Mouse (Mus musculus): ENCODE data around the gene Mtcl1. TPM values are rescaled to one million over a fixed set of nuclear protein-coding genes. Genes with fewer than 3 reads are reported as not detected.

Gene Mtcl1
- polyA plus RNA-seq, 1 experiment from 2014 or later = 60.4 TPM

DNA sequence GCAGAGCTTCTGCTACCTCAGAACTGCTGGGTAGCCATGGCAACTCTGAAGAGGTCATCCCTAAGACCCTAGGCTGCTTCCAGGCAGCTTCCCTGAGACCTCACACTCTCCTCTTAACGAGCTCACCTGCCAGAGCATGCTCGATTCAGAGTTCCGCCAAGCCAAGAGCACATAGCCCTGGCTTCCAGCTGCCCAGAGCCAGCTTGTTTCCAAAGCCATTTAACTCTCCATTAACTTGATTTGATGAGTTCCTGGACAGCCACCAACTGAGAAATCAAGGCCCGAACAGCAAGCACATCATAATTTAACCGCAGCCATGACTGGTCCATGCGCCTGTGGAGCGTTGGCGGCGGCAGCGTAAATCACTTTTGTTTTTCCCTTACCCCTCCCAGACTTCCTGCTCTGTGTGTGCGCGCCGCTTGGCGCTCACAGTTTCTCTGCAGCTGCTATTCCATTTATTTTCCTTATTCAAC, 32.7 kb downstream of the Mtcl1 start:
- Histone ChIP-seq H3K4me3 (peak overlapping the region; percentile 5; the same call in 1 of the 2 replicates), H3K27me3 (no peaks in the 10 kb centered on the region), H3K4me1 (peaks cover 55% of the 10 kb centered on the region), H3K27ac (peak overlapping the region; percentile 84), H3K36me3 (no peaks in the 10 kb centered on the region), H3K4me2 (replicated peaks) (peak overlapping the region; percentile 40), H3K9ac (0 out of 2 replicates have a peak overlapping the region, but pooled peaks have one; percentile 18), H3K9me3 (replicated peaks) (no peaks in the 10 kb centered on the region)
- ATAC-seq (ENCODE audit: low FRiP score) = peak; percentile 77
- 37% methylated on average over 14 of the region's 14 CpGs for WGBS

DNA sequence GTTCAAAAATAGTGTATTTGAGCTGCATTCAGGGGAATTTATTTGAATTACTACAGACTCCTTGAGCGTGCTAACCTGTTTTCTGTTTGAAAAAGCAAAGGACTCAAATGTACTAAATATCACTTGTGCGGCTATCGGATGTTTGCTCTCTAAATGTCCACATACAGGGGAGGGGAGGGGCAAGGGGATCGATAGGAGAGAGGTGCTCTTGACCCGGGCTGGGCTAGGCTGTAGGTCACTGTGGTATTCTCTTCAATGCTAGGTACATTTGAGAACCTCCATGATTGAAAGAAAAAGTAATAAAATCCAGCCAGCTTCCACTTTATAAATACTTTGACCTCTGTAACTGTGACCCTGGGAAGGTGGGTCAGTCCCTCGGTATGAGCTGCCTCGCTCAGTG, 33.1 kb downstream of the Mtcl1 start:
- no peaks in the 10 kb centered on the region for H3K9me3 ChIP-seq (replicated peaks)
- WGBS = 52% methylated on average over 7 of the region's 7 CpGs
- peak overlapping the region; percentile 84 for H3K27ac ChIP-seq
- H3K4me3 ChIP-seq = peak overlapping the region; percentile 5; the same call in 1 of the 2 replicates
- H3K27me3 ChIP-seq = no peaks in the 10 kb centered on the region
- peaks cover 59% of the 10 kb centered on the region for H3K4me1 ChIP-seq
- H3K9ac ChIP-seq = no peak overlapping the region
- peak overlapping the region; percentile 40 for H3K4me2 ChIP-seq (replicated peaks)
- H3K36me3 ChIP-seq = no peaks in the 10 kb centered on the region
- no peak for ATAC-seq (ENCODE audit: low FRiP score)

DNA sequence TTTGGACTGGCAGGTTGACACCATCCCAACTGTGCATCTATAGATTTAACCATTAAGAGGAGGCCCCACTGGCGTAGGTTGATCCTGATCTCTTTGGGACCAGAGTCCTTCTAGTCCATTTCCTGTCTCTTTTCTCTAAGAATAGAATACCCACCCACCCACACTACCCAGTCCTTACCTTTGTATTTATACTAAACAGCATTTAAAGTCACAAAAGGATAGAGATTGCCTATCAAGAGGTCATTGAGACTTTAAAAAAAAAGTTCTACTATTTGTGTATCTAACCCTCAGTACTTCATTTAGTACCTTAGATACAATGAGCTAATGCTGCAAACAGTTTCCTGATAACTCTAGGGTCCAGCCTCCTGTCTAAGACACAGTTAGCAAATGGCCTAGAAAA, 35.2 kb downstream of the Mtcl1 start:
- peaks cover 10% of the 10 kb centered on the region for H3K36me3 ChIP-seq
- 83% methylated on average over 1 of the region's 1 CpGs for WGBS
- no peak overlapping the region for H3K4me2 ChIP-seq (replicated peaks)
- H3K4me3 ChIP-seq = no peak overlapping the region
- no peaks in the 10 kb centered on the region for H3K27me3 ChIP-seq
- no peak for ATAC-seq (ENCODE audit: low FRiP score)
- peaks cover 69% of the 10 kb centered on the region for H3K4me1 ChIP-seq
- no peak overlapping the region for H3K9ac ChIP-seq
- H3K9me3 ChIP-seq (replicated peaks) = no peaks in the 10 kb centered on the region
- H3K27ac ChIP-seq = peak overlapping the region; percentile 35; the same call in 1 of the 2 replicates

DNA sequence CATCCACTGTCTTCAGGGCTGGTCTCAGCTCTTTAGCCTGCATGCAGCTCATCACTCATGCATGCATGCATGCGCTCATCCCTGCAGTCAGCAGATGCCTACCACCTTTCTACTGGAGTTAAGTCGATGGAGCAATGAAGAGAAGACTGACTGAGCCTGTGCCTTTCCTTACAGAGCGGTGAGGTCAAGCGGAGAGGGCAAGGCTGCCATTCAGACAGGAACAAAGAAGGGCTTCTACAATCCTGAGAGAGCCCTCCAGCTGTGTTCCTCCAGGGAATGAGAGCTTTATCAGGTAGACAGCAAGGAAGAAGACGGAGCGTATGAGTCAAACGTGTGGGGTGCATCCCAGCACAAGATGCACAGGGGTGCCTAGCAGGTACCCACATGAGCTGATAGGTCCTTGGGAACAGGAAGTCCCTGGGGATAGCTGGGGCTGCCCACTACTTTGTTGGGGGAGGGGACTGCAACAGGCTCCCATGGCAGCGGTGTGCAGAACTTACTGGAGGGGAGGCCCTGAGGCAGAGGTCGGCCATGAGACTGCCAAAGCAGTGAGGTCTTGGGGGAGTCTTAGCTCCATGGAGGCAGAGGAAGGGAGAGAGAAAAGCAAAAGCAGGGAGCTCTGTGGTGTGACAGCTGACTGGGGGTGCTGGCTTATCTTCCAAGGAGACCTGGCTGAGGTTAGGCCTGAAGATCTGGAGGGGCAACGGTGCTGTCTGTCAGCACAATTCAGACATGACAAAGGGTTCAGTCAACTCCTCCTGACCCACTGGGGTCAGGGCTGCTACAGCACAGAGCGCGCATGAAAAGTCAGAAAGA, 37.2 kb downstream of the Mtcl1 start:
- peak overlapping the region; percentile 3; the same call in 1 of the 2 replicates for H3K4me2 ChIP-seq (replicated peaks)

DNA sequence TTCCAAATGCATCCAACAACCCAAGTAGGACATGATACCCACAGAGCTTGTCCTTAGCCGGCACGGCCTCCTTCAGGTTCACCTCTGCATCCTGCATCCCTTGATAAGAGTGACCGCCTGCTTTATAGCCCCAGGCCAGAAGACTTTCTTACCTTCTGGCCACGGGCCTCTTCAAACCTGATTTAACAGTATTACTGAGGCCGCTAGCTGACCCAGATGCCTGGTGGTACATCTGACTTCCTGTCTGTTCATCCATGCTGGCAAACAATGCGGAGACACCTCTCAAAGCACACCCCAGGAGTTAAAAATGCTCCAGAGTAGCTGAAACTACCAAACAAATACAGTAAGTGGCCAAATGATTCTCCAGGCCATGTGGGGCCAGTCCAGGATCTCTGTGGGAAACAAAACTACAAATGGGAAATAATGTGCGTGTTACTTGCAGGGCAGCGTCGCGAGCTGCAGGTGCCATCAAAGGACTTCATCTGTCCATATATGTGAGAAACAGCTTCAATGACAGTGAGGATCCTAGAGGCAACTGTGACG, 38.6 kb downstream of the Mtcl1 start:
- 82% methylated on average over 11 of the region's 11 CpGs for WGBS
- Histone ChIP-seq H3K4me2 (replicated peaks) (no peak overlapping the region), H3K9ac (no peak overlapping the region), H3K27me3 (no peaks in the 10 kb centered on the region), H3K9me3 (replicated peaks) (no peaks in the 10 kb centered on the region), H3K27ac (peak overlapping the region; percentile 36), H3K4me3 (no peak overlapping the region), H3K36me3 (peaks cover 10% of the 10 kb centered on the region), H3K4me1 (peaks cover 53% of the 10 kb centered on the region)
- ATAC-seq (ENCODE audit: low FRiP score) = no peak

More for the DNA sequence above, 37.2 kb downstream of the Mtcl1 start:
- H3K36me3 ChIP-seq = peaks cover 10% of the 10 kb centered on the region
- H3K4me3 ChIP-seq = no peak overlapping the region
- peaks cover 55% of the 10 kb centered on the region for H3K4me1 ChIP-seq
- 11% methylated on average over 12 of the region's 12 CpGs for WGBS
- peak overlapping the region; percentile 89 for H3K27ac ChIP-seq
- H3K27me3 ChIP-seq = no peaks in the 10 kb centered on the region
- ATAC-seq (ENCODE audit: low FRiP score) = peak; percentile 64
- H3K9ac ChIP-seq = peak overlapping the region; percentile 35
- no peaks in the 10 kb centered on the region for H3K9me3 ChIP-seq (replicated peaks)

DNA sequence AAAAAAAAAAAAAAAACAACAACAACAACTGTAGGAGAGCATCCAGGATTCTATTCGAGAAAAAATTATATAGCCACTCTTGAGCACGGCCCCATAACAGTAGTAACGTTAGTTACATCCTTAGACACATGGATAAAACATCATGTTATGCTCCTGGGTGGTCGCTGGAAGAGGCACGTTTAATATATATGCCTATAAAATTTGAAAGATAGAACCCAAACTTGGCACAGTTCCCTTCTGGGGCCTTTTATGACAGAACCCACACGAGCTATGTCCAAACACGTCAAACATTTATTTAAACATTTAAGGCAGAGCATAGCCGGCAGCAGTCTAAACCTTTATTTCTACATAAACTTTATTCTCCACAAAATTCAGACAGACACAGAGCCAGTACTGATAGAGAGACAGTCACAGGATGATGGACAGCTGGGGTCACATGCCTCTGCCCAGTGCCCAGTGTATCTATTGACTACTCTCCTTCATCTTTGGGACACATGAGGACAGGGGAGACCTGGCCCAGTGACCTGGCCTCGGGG, 40.4 kb downstream of the Mtcl1 start:
- Histone ChIP-seq H3K4me3 (no peak overlapping the region), H3K9ac (no peak overlapping the region), H3K27ac (no peak overlapping the region), H3K27me3 (no peaks in the 10 kb centered on the region), H3K36me3 (peaks cover 10% of the 10 kb centered on the region), H3K4me2 (replicated peaks) (no peak overlapping the region), H3K4me1 (peaks cover 67% of the 10 kb centered on the region), H3K9me3 (replicated peaks) (no peaks in the 10 kb centered on the region)
- 88% methylated on average over 9 of the region's 9 CpGs for whole genome bisulfite sequencing
- ATAC-seq (ENCODE audit: low FRiP score) = no peak

DNA sequence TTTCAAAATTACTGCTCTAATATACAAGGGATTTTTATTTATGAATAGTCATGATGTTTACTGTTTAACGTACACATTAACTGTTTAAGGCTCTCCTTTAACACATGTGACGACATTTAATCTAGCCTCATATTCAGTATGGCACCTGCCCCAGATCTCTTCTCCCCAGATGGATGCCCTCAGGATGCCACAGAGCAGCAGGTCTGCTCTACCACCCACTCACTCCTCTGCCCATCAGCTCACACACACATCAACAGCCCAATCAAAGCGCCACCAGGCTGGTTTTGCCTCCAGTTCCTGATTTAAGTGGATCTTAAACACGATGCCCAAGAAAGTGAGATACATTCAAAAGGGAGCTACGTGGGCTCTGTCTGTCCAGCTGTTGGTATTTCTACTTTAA, 41.1 kb downstream of the Mtcl1 start:
- Histone ChIP-seq H3K4me2 (replicated peaks) (no peak overlapping the region), H3K36me3 (peaks cover 10% of the 10 kb centered on the region), H3K9me3 (replicated peaks) (no peaks in the 10 kb centered on the region), H3K4me1 (peaks cover 67% of the 10 kb centered on the region), H3K27ac (no peak overlapping the region), H3K9ac (no peak overlapping the region), H3K27me3 (no peaks in the 10 kb centered on the region), H3K4me3 (no peak overlapping the region)
- no peak for ATAC-seq (ENCODE audit: low FRiP score)
- WGBS = 90% methylated on average over 5 of the region's 5 CpGs

- Histone ChIP-seq H3K27me3 (no peaks in the 10 kb centered on the region), H3K4me1 (peaks cover 67% of the 10 kb centered on the region), H3K9ac (no peak overlapping the region), H3K4me2 (replicated peaks) (no peak overlapping the region), H3K9me3 (replicated peaks) (no peaks in the 10 kb centered on the region), H3K36me3 (peaks cover 10% of the 10 kb centered on the region), H3K27ac (no peak overlapping the region), H3K4me3 (no peak overlapping the region)
- no peak for ATAC-seq (ENCODE audit: low FRiP score)
- WGBS = 59% methylated on average over 8 of the region's 8 CpGs
These were observed 41.7 kb downstream of the Mtcl1 start for GRCm38 (mm10) chr17:66407833-66408232.

- Histone ChIP-seq H3K9ac (no peak overlapping the region), H3K36me3 (peaks cover 6% of the 10 kb centered on the region), H3K4me3 (no peak overlapping the region), H3K27me3 (no peaks in the 10 kb centered on the region), H3K4me2 (replicated peaks) (peak overlapping the region; percentile 30), H3K9me3 (replicated peaks) (no peaks in the 10 kb centered on the region), H3K27ac (peak overlapping the region; percentile 68; the same call in 1 of the 2 replicates), H3K4me1 (peaks cover 65% of the 10 kb centered on the region)
- WGBS = 30% methylated on average over 7 of the region's 7 CpGs
- ATAC-seq (ENCODE audit: low FRiP score) = no peak
These were observed 43.9 kb downstream of the Mtcl1 start for GRCm38 (mm10) chr17:66405601-66406000.

DNA sequence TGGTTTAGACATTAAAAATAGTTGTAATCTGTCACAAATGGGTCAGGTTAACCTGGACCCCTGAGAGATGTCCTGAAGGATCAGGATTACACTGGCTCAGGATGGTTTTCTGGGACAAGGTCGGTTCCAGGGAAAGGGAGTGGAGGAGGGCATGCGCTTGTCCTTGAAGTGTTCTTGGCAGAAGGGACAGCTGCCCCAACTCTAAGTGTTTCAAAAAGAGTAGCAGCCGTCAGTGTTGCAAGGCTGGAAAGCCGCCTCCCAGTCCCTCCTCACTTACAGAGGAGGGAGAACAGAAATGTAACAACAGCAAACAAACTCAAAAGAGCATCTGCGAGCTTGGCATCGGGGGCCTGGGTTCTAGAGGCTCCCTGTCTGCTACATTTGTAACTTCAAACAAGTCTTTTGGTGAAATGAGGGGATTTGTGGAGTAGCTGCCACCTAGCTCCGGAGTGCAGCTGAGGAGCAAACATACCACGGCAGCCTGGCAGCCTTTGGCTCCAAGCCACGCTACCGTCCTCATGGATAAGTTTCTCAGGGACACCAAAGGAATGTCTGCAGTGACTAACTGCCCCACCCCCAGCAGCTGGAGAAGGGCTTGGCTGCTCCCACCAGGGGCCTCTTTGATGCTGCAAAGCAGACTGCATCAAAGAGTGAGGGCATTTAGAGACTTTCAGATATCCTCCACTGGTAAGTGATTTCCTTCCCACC, 44.5 kb downstream of the Mtcl1 start:
- Histone ChIP-seq H3K4me1 (peaks cover 65% of the 10 kb centered on the region), H3K4me2 (replicated peaks) (peak overlapping the region; percentile 30)
- ATAC-seq (ENCODE audit: low FRiP score) = peak; percentile 80

GRCm38 (mm10) chr17:66402791-66403470, 46.6 kb downstream of the Mtcl1 start:
- no peak overlapping the region for H3K4me3 ChIP-seq
- no peaks in the 10 kb centered on the region for H3K9me3 ChIP-seq (replicated peaks)
- H3K27ac ChIP-seq = 0 out of 2 replicates have a peak overlapping the region, but pooled peaks have one; percentile 1
- H3K9ac ChIP-seq = no peak overlapping the region
- H3K36me3 ChIP-seq = no peaks in the 10 kb centered on the region
- WGBS = 10% methylated on average over 6 of the region's 6 CpGs
- peaks cover 59% of the 10 kb centered on the region for H3K4me1 ChIP-seq
- H3K4me2 ChIP-seq (replicated peaks) = no peak overlapping the region
- H3K27me3 ChIP-seq = no peaks in the 10 kb centered on the region
- no peak for ATAC-seq (ENCODE audit: low FRiP score)

More for the DNA sequence above, 44.5 kb downstream of the Mtcl1 start:
- peaks cover under 1% of the 10 kb centered on the region; the same call in 1 of the 2 replicates for H3K36me3 ChIP-seq
- WGBS = 8% methylated on average over 10 of the region's 10 CpGs
- H3K27ac ChIP-seq = peak overlapping the region; percentile 68
- no peaks in the 10 kb centered on the region for H3K9me3 ChIP-seq (replicated peaks)
- H3K4me3 ChIP-seq = no peak overlapping the region
- H3K27me3 ChIP-seq = no peaks in the 10 kb centered on the region
- H3K9ac ChIP-seq = no peak overlapping the region
